In genomic region chr1:193536552-193536951, GRCm38 (mm10) we compare ENCODE assay signal across 25 mouse cellular contexts.
"Had no signal": no experiment of that assay in that cellular context is flagged by ENCODE, and none has a peak within 500 bp of the region (broad histone marks: within the 10 kb centered on the region; RNA-seq: fewer than 3 reads in every experiment).

No protein-coding gene starts in this region.

- ATAC-seq: hindbrain, embryonic 16.5 days; inflammation-experienced regulatory T-cells, adult 6 months; intestine, embryonic 15.5 days; intestine, postnatal 0 days; liver, embryonic 12.5 days had no signal

- DNase-seq: gastrocnemius, adult 2 months; gastrocnemius, postnatal 10 days; gastrocnemius, postnatal 25 days; heart, adult 2 months; heart, postnatal 10 days; heart, postnatal 4 days; kidney, adult 18-20 months; kidney, adult 8-10 months; kidney, postnatal 10 days; kidney, postnatal 25 days; kidney, postnatal 4 days; left cerebral cortex, postnatal 4 days had no signal

- H3K4me3 ChIP-seq: gastrocnemius, adult 2 months; heart, adult 2 months; heart, embryonic 10.5 days; heart, embryonic 12.5 days; hindbrain, embryonic 10.5 days; hindbrain, embryonic 12.5 days; intestine, embryonic 15.5 days; layer of hippocampus, adult 2 months; left cerebral cortex, adult 2 months; limb, embryonic 13.5 days; limb, embryonic 15.5 days; liver, embryonic 12.5 days had no signal

- H3K27me3 ChIP-seq: hindbrain, embryonic 12.5 days; intestine, embryonic 15.5 days; limb, embryonic 15.5 days had no signal

- H3K36me3 ChIP-seq: heart, embryonic 10.5 days; heart, embryonic 12.5 days; hindbrain, embryonic 10.5 days; hindbrain, embryonic 12.5 days; intestine, embryonic 15.5 days; limb, embryonic 13.5 days; limb, embryonic 15.5 days; liver, embryonic 12.5 days had no signal
